9 mouse cellular contexts compared by ENCODE assay signal in genomic region chr9:78646008-78646777, GRCm38 (mm10). TPM values are rescaled to one million over a fixed set of nuclear protein-coding genes. Genes with fewer than 3 reads are reported as not detected.
A peak's percentile ranks its signal among the peaks of the same experiment; 100 is the strongest.
DNase-seq lines count a peak whose midpoint lies in the region; ATAC-seq and TF ChIP-seq lines count a peak whose summit lies in the region.
"Had no signal": no experiment of that assay in that cellular context is flagged by ENCODE, and none has a peak within 500 bp of the region (broad histone marks: within the 10 kb centered on the region; RNA-seq: fewer than 3 reads in every experiment).

No protein-coding gene starts in this region.

- no peak overlapping the region for H3K4me2 ChIP-seq in hindbrain, embryonic 16.5 days (ENCODE audit: low read length)
- no peak overlapping the region for H3K4me2 ChIP-seq in liver, embryonic 13.5 days
- H3K4me2 ChIP-seq: stomach, embryonic 15.5 days had no signal

- no peak for TF ChIP-seq POLR2A in small intestine, adult 2 months (IDR thresholded peaks at IDR 0.05; ENCODE audit: low read depth, low read length)

- H3K36me3 ChIP-seq in hindbrain, embryonic 16.5 days (ENCODE audit: control insufficient read depth, insufficient read depth, low read length): no peaks in the 10 kb centered on the region
- H3K36me3 ChIP-seq in liver, embryonic 13.5 days: no peaks in the 10 kb centered on the region
- H3K36me3 ChIP-seq in small intestine, adult 2 months (ENCODE audit: control insufficient read depth, insufficient read depth, low read length): no peaks in the 10 kb centered on the region
- H3K36me3 ChIP-seq: stomach, embryonic 15.5 days had no signal

- no peaks in the 10 kb centered on the region for H3K27me3 ChIP-seq in hindbrain, embryonic 16.5 days (replicated peaks; ENCODE audit: control insufficient read depth, insufficient read depth, low read length)
- no peaks in the 10 kb centered on the region for H3K27me3 ChIP-seq in liver, embryonic 13.5 days
- no peaks in the 10 kb centered on the region for H3K27me3 ChIP-seq in small intestine, adult 2 months (ENCODE audit: control insufficient read depth, insufficient read depth, low read length)
- H3K27me3 ChIP-seq: stomach, embryonic 15.5 days had no signal

- H3K9ac ChIP-seq in hindbrain, embryonic 16.5 days (ENCODE audit: low read depth, low read length): no peak overlapping the region
- H3K9ac ChIP-seq in liver, embryonic 13.5 days: no peak overlapping the region
- H3K9ac ChIP-seq: stomach, embryonic 15.5 days had no signal

- no peaks in the 10 kb centered on the region for H3K9me3 ChIP-seq in hindbrain, embryonic 16.5 days (ENCODE audit: control insufficient read depth, low read length)
- H3K9me3 ChIP-seq in liver, embryonic 13.5 days (replicated peaks): no peaks in the 10 kb centered on the region
- H3K9me3 ChIP-seq: stomach, embryonic 15.5 days had no signal

- no peak overlapping the region for H3K4me3 ChIP-seq in hindbrain, embryonic 16.5 days (ENCODE audit: low read length)
- no peak overlapping the region for H3K4me3 ChIP-seq in liver, embryonic 13.5 days (replicated peaks)
- H3K4me3 ChIP-seq in small intestine, adult 2 months (ENCODE audit: low read depth, low read length): no peak overlapping the region
- H3K4me3 ChIP-seq: stomach, embryonic 15.5 days had no signal

- no peaks in the 10 kb centered on the region for H3K4me1 ChIP-seq in hindbrain, embryonic 16.5 days (ENCODE audit: control insufficient read depth, insufficient read depth, low read depth, low read length)
- no peaks in the 10 kb centered on the region for H3K4me1 ChIP-seq in liver, embryonic 13.5 days (replicated peaks)
- no peaks in the 10 kb centered on the region for H3K4me1 ChIP-seq in small intestine, adult 2 months (ENCODE audit: control insufficient read depth, insufficient read depth, insufficient read length, low read length)
- H3K4me1 ChIP-seq: stomach, embryonic 15.5 days had no signal

- peak; percentile 13 to 30 for DNase-seq in frontal cortex, postnatal 25 days (ENCODE audit: low spot score in 2 of 2)
- DNase-seq in spleen, postnatal 10 days (ENCODE audit: low spot score in 2 of 2): peak; percentile 16 to 72
- DNase-seq in spleen, postnatal 36 days (ENCODE audit: low spot score in 2 of 2): no peak
- DNase-seq in cerebellum, postnatal 36 days: peak; percentile 39 to 52
- peak; percentile 7 for DNase-seq in liver, embryonic 13.5 days

- no peak for ATAC-seq in frontal cortex, adult (ENCODE audit: low TSS enrichment)
- ATAC-seq in hindbrain, embryonic 16.5 days: peak; percentile 34; the same call in 1 of the 2 replicates
- no peak for ATAC-seq in liver, embryonic 13.5 days (ENCODE audit: low read depth)

- H3K27ac ChIP-seq in hindbrain, embryonic 16.5 days (ENCODE audit: low read depth, low read length): no peak overlapping the region
- H3K27ac ChIP-seq in liver, embryonic 13.5 days: no peak overlapping the region
- no peak overlapping the region for H3K27ac ChIP-seq in small intestine, adult 2 months (ENCODE audit: insufficient read depth, low read depth, low read length)
- H3K27ac ChIP-seq: stomach, embryonic 15.5 days had no signal

- TF ChIP-seq CTCF in small intestine, adult 2 months (IDR thresholded peaks at IDR 0.05; ENCODE audit: extremely low read depth, insufficient read length, insufficient replicate concordance, low read depth, low read length): peak; percentile 40; the same call in 1 of the 2 replicates

- WGBS in hindbrain, embryonic 16.5 days: 51% methylated on average over 6 of the region's 6 CpGs
- 40% methylated on average over 6 of the region's 6 CpGs for WGBS in liver, embryonic 13.5 days (ENCODE audit: insufficient replicate concordance)
- WGBS in small intestine, adult 2 months: 40% methylated on average over 6 of the region's 6 CpGs

RNA-seq across cellular contexts. Expression of gene Cd109, which starts 30.8 kb away (rescaled TPM):
- polyA plus RNA-seq in hindbrain, embryonic 16.5 days (2015; fragmentation: Nextera tagmentation; extraction: Ambion mirVana): 0.95 and 2.0 TPM in 2 replicates
- polyA plus RNA-seq in liver, embryonic 13.5 days (2015; fragmentation: Nextera tagmentation; extraction: Ambion mirVana): 0.16 and 0.27 TPM in 2 replicates
- 0.08 and 0.25 TPM in 2 replicates for polyA plus RNA-seq in small intestine, adult 2 months (2012; rRNA removed)

RNA-seq across cellular contexts. Expression of gene Slc17a5, which starts 58.4 kb away (rescaled TPM):
- polyA plus RNA-seq in hindbrain, embryonic 16.5 days (2015; fragmentation: Nextera tagmentation; extraction: Ambion mirVana): 15.6 and 15.8 TPM in 2 replicates
- polyA plus RNA-seq in liver, embryonic 13.5 days (2015; fragmentation: Nextera tagmentation; extraction: Ambion mirVana): 4.5 and 5.6 TPM in 2 replicates
- 2.8 and 14.5 TPM in 2 replicates for polyA plus RNA-seq in small intestine, adult 2 months (2012; rRNA removed)

Comparison
In these comparisons a context has a peak if more than half of its experiments do, and no peak if none do; other contexts are left out.
1. DNase-seq: peak in frontal cortex, postnatal 25 days (2 of 2), spleen, postnatal 10 days (2 of 2), cerebellum, postnatal 36 days (2 of 2) and liver, embryonic 13.5 days (single experiment); none in spleen, postnatal 36 days (0 of 2).